Mouse (Mus musculus): Measurements from ENCODE around the gene Kcnip4.

DNA sequence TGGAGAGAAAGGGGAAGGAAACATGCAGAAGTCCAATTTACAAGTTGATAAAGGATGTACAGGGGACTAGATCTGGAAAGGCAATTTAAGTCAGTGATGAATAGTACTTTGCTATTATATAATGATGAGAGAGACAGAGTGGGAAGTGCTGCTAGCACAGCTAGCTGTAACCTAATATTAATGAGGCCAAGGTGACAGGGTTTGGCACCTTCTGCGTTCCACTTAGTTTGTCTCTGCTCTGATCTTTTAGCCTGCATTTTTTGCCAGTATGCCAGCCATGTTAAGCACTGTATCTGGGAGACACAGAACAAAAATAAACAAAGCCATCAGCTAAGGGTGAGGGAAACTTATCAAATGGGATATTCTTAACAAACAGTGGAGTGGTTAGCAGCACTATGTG, 745.3 kb downstream of the Kcnip4 start:
- TF ChIP-seq CTCF (IDR thresholded peaks at IDR 0.05; ENCODE audit: extremely low read depth, insufficient read length, insufficient replicate concordance, low read depth, low read length), result no peak
- TF ChIP-seq POLR2A (IDR thresholded peaks at IDR 0.05; ENCODE audit: low read depth, low read length), result no peak

Data from small intestine, adult 2 months (tissue).